Mouse (Mus musculus): ENCODE measurements around the gene Entpd6.
A peak's percentile ranks its signal among the peaks of the same experiment; 100 is the strongest.

Entpd6 gene

DNA sequence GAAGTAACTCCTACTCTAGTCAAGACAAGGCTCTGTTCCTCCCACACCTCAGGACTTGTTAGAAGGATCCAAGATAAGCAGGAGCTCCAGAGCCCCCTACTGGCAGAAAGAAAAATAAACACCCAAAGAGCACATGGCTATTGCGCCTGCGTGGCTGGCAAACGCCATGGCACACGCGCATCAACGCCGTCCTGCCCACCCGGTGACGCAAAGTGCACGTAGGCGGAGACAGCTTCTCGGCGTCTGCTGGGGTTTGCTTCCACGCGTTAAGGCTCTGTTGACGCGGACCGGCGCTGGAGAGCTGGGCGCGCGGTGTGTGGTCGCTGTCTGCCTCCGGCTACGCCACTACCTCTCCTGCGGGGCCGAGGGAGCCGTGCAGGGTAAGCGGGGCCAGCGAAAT lies at the start of gene Entpd6:
Entpd6 (plus strand) TSS at position 189 of the 400 bp plus-strand sequence.
- peak; percentile 89 for DNase-seq (ENCODE audit: low read depth, low spot score)

GRCm38 (mm10) chr2:150712167-150712674 lies 36.6 kb upstream of the Entpd6 start:
- DNase-seq (ENCODE audit: low read depth, low spot score): no peak

- DNase-seq (ENCODE audit: low read depth, low spot score): no peak
These were observed 12.9 kb upstream of the Entpd6 start for GRCm38 (mm10) chr2:150735756-150736576.

GRCm38 (mm10) chr2:150737881-150738280 lies 11.0 kb upstream of the Entpd6 start:
- DNase-seq (ENCODE audit: low read depth, low spot score): no peak

- DNase-seq (ENCODE audit: low read depth, low spot score): no peak
These were observed 8.5 kb upstream of the Entpd6 start for GRCm38 (mm10) chr2:150740145-150740841.

GRCm38 (mm10) chr2:150741405-150741804 lies 7.4 kb upstream of the Entpd6 start:
- no peak for DNase-seq (ENCODE audit: low read depth, low spot score)

DNA sequence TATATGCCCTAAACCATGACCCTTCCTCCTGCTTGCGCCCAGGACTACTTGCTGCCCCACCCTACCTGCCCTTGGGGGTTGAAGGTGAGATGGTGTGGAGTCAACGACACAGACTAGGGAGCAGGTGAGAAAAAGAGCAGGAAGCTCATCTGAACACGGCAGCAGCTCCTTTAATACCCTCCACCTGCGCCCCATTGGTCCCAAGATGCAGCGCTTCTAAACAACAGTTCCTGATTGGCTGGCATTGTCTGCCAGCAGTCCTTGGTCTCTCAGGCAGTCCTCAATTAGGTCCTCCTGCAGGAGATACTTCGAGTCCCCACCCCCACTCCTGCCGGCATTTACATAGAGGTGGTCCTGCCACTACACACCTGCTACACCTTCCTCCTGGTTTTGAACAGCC lies 3.8 kb upstream of the Entpd6 start:
- no peak for DNase-seq (ENCODE audit: low read depth, low spot score)

DNA sequence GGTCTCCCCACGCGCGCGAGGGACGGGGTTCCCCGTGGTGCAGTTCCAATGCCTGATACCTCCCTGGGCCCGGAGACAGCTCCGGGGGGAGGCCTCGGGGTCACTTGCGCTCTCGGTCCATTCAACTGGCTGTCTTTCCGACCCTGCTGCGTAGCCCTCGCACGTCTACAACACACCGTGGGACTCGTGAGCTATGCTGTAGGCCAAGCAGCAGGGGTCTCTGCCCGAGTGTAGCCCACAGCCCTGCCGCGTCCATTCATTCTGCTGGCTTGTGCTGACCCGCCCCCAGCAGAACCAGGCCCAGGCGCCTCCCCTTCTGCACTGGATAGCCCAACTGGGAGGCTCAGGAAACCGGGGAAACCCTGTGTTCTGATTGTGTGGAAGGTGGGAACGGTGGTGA lies 441 bp downstream of the Entpd6 start:
- no peak for DNase-seq (ENCODE audit: low read depth, low spot score)

DNA sequence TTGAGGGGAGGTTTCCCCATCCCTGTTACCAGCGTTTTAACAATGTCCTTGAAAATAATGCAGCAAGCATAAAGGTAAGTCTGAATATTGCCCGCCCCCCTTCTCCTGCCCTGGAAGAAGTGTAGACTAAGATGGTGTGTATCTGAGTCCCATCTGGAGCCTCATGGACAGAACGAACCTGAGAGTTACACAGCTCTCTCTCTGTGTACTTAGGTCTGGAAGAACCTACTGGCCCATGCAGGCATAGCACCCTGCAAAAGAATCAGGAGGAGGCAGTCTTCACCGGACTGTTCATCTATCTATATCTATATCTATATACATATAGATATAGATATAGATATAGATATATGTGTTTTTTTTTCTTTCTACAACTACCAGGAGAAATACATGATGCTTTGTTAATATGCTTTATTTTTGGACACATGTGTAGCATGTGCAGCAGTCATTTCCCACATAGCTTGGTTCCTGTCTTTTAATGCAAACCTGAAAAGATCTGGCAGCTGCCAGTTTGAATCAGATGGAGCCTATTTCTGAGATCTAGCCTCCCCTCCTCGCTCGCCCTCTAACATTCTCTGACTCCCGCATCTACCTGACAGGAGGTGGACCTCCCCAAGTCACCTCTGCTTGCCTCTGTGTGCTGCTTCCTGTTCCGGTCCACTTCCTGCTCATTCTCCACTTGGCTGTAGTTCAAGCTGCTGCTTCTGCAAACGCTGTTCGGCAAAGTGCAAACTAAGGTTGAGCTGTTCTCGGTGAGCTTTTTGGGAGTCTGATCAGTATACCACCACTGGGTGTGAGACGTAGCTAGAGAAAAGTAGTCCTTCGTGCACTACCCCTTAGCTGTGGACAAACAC lies 1.5 kb downstream of the Entpd6 start:
- DNase-seq (ENCODE audit: low read depth, low spot score): no peak

DNA sequence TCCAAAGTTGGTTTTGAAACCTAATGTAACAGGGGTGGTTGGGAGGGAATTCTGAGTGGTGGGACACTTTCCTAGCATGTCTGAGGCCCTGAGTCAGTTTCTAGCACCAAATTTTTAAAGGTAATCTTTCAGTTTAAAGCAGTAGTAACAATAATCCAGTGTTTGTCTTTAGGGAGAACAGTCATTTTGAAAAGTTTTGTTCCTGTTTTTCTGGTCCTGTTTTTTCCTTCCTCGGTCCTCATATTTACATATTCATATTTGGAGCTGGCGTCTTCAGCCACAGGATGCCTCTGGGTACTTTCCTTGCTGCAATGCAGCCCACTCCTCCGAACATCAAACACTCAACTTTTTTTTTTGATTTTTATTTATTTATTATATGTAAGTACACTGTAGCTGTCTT lies 6.2 kb downstream of the Entpd6 start:
- DNase-seq (ENCODE audit: low read depth, low spot score): no peak

DNA sequence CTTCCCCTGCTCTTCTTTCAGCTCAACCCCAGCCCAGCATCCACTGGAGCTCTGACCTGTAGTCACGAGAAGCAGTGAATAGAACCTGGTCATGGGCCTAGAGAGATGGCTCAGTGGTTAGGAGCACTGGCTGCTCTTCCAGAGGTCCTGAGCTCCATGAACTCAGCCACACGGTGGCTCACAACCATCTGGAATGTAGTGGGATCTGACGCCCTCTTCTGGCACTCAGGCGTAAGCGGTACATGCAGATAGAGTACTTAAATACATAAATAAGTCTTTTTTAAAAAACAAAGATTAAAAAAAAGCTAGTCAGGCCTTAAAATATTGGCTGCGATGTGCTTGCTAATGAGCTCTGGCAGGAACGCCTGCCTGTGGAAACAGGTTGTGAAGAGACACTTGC lies 12.6 kb downstream of the Entpd6 start:
- DNase-seq (ENCODE audit: low read depth, low spot score): no peak

DNA sequence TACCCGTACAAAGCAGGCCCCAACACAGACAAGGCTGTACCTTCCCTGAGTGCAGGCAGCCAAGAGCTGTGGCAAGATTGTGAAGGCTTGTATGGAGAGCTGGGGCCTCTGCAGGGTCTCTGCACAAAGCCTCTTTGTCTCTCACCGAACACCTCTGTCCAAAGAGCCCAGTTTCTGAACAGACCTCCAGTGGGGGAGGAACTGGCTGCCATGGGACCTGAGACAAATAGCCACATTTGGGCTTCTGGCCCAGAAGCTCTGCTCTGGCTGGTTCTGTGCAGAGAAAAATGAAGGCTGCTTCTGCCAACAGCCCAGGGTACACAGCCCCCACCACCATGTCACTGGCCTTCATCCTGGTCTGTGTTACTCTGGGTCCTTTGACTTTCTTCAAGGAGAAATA lies 16.8 kb downstream of the Entpd6 start:
- DNase-seq (ENCODE audit: low read depth, low spot score): no peak

- no peak for DNase-seq (ENCODE audit: low read depth, low spot score)
These were observed 17.4 kb downstream of the Entpd6 start for GRCm38 (mm10) chr2:150766083-150766862.

DNA sequence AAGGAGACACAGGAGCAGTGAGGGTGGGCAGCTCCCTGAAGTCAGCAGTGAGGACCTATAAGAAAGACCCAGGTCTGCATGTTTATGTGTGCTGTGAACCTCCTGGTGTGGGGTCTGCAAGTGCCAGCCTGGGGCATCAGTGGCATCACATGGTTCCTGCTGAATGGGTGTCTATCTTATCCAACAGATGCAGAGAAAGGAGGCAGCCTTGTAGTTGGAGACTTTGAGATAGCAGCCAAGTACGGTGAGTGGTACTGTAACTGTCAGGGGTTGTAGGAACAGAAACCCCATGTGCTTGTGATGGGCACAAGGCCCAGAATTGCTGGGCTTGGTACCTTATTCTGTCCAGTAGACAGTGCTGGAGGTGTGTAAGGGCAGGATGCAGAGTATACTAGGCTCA lies 19.8 kb downstream of the Entpd6 start:
- DNase-seq (ENCODE audit: low read depth, low spot score): no peak

DNA sequence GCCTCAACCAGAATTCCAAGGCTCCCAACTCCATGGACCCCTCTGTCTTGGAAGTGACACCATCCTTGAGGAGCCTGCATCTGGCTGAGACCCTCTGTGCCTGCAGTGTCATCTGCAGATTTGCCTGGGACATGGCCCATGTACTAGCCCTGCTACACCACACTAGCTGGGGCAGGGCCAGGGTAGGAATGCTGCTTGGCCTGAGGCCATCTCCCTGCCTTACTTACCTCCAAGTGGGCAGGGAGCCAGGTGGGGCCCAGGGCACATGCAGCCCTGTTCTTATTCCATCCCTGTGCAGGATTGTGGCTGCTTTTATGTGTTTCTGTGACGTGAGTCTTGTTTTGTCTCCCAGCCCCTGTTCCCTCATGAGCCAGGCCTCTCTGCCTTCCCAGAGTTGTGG lies 21.9 kb downstream of the Entpd6 start:
- no peak for DNase-seq (ENCODE audit: low read depth, low spot score)

- no peak for DNase-seq (ENCODE audit: low read depth, low spot score)
These were observed 22.3 kb downstream of the Entpd6 start for GRCm38 (mm10) chr2:150771169-150771568.

- DNase-seq (ENCODE audit: low read depth, low spot score): no peak
These were observed 23.2 kb downstream of the Entpd6 start for GRCm38 (mm10) chr2:150771996-150772395.

DNA sequence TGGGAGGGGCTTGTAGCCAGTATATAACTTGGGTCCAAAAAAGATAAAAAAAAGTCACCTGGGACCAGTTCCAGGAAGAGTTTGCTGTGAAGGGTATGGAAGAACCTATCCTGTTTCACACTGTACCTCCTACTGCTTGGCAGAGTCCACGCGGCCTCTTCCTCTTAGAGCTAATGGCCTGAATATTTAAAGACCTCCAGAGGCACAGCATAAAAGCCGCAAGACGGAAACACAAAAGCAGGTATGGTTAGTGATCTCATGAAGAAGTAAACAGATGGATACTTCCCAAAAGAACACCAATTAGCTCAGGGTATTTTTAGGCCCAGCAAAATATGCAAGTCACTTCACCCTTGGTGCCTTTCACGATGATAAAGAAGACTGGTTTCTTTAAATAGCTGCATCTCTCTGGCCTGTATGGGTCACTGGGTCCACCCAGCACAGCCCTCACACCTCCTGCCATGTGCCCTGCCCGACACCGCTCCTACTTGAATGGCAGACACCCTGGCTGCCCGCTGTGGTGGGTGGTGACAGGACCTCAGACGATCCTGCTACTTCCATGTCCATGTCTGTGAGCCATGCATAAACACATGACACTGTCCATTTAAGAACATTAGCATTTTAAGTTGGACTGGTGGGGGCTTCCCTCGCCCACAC lies 23.8 kb downstream of the Entpd6 start:
- no peak for DNase-seq (ENCODE audit: low read depth, low spot score)

DNA sequence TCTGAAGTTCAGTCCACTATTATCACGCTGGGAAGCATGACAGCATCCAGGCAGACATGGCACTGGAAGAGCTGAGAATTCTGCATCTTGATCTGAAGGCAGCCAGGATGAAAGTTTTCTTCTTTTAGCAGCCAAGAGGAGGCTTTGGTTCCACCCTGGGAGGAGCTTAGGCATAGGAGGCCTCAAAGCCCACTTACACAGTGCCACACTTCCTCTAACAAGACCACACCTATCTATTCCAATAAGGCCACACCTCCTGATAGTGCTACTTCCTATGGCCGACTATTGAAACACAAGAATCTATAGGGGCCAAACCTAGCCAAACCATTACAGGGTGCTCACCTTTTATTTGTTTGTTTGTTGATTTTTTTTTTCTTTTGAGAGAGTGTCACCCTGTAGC lies 34.0 kb downstream of the Entpd6 start:
- DNase-seq (ENCODE audit: low read depth, low spot score): no peak

Data from WW6 (cell line).